Mouse (Mus musculus): ENCODE results near the gene Rsbn1l.

GRCm38 (mm10) chr5:20942523-20942922 lies 13.7 kb downstream of the Rsbn1l start:
- TF ChIP-seq CTCF (IDR thresholded peaks at IDR 0.05; ENCODE audit: extremely low read depth, insufficient read depth, insufficient read length, insufficient replicate concordance) (no peak), POLR2A (IDR thresholded peaks at IDR 0.05; ENCODE audit: low read depth, low read length) (no peak)

Measured in spleen, adult 2 months (tissue).